Mouse (Mus musculus) mouse embryonic stem cell (cell line): ENCODE measurements around the gene Morc2a.

Experiments used
- in situ Hi-C, 2 experiments: fragments of 300-500 bp; cut with MboI; formaldehyde crosslinking; loops; 1 replicate in 1 of 2; 3 replicates in 1 of 2; pipeline ENCODE4 v1.14.3; 2019 to 2020; ENCODE audit warnings: low sequenced_read_pairs in 2 of 2, low pct_unique_long_range_greater_than_20kb in 1 of 2, mixed read lengths in 1 of 2; ENCODE audit not compliant: unreplicated experiment in 1 of 2

The Morc2a gene

GRCm38 (mm10) chr11:3676423-3676822, 27.4 kb downstream of the Morc2a start:
- in situ Hi-C loops, result no loop called here

- in situ Hi-C loops, result no loop called here
These were observed 28.2 kb downstream of the Morc2a start for GRCm38 (mm10) chr11:3677204-3677603.

GRCm38 (mm10) chr11:3679771-3680170, 30.8 kb downstream of the Morc2a start:
- in situ Hi-C loops, result no loop called here

GRCm38 (mm10) chr11:3683696-3684095, 34.7 kb downstream of the Morc2a start:
- in situ Hi-C loops, result no loop called here

GRCm38 (mm10) chr11:3684232-3684631, 35.2 kb downstream of the Morc2a start:
- in situ Hi-C loops, result no loop called here

- in situ Hi-C loops, result no loop called here
These were observed 35.9 kb downstream of the Morc2a start for GRCm38 (mm10) chr11:3684723-3685430.

- in situ Hi-C loops, result no loop called here
These were observed 36.4 kb downstream of the Morc2a start for GRCm38 (mm10) chr11:3685431-3685830.

- in situ Hi-C loops, result no loop called here
These were observed 37.3 kb downstream of the Morc2a start for GRCm38 (mm10) chr11:3686318-3686717.

GRCm38 (mm10) chr11:3686885-3687284, 37.9 kb downstream of the Morc2a start:
- in situ Hi-C loops, result no loop called here

DNA sequence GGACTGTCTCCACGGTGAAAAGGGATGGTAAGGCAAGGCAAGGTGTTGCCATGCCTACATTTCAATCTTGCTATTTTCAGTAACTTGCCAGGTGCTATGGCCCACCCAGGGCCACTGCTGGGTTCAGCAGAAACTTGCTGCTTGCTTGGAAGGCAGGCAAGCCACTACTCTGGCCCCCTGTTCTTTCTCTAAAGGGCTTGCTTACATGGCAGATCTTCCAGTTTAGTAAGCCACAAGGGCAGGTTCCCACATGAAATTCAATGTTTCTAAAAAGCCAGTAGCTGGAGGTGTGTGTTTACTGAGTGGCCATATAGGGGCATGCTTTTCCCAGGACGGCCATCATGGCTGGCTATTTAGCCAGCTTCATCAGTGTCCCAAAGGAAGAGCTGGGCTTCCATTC, 42.8 kb downstream of the Morc2a start:
- in situ Hi-C loops, result no loop called here

GRCm38 (mm10) chr11:3696086-3696616, 47.2 kb downstream of the Morc2a start:
- in situ Hi-C loops, result loop anchor here in 1 of 2 experiments (5.0 kb wide), 1 partner anchor 96 kb away; no protein-coding TSS in a partner anchor

DNA sequence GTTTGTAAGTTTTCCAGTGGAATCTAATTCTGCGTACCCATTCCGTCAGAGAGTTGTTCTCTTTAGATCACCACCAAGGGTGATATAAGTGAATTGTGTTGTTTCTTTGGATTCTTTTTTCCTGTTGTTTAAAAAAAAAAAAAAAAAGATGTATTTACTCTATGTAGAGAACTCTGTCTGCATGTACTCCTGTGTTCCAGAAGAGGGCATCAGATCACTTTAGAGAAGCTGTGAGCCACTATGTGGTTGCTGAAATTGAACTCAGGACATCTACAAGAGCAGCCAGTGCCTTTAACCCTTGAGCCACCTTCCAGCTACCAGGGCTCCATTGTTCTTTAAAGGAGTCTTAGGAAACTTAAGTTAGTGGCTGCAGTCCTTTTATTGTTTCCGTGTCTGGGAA, 48.5 kb downstream of the Morc2a start:
- in situ Hi-C loops, result loop anchor here in 1 of 2 experiments (5.0 kb wide), 1 partner anchor 95 kb away; no protein-coding TSS in a partner anchor

DNA sequence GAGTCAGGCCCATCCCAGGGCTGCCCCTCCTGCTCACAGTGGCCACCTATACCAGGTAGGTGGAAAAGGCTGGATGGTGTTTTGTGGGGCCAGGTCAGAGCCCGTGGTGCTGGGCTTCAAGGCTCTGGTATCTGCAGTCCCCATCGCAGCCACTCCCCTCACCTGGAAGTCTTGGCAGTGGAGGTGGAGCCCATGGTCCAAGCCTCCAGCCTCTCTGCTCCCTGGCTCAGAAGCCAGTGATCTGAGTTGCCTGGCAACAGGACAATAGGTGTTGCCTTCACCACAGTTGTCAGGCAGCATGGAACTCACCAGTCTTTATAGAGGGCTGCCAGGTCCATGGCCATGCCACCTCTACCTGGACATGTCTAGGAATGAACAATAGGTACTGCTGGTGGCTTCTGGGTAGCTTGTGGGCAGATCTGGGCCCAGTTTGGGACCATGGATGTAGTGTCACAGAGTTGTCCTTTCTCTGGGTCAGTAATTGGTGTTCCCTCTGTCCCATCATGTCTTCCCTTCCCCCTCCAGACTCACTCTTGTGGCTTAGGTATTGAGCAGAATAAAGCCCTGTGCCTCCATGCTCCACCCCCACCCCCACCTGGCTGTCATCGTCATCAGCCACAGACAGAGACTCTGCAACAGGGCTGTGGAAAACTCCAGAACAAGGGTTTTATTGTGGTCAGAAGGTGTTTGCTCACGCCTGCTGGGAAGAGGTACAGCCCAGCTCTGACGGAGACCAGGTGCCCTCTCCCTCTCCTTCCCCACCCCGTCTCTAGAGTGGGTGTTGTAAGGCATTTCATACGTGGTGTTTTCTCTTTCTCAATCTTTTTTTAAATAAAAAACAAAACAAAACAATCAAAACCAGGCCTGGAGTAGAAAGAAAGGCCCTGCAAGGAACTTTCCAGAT, 54.4 kb downstream of the Morc2a start:
- in situ Hi-C loops, result no loop called here

GRCm38 (mm10) chr11:3704404-3704803, 55.4 kb downstream of the Morc2a start:
- in situ Hi-C loops, result no loop called here

GRCm38 (mm10) chr11:3707057-3707456, 58.1 kb downstream of the Morc2a start:
- in situ Hi-C loops, result no loop called here

DNA sequence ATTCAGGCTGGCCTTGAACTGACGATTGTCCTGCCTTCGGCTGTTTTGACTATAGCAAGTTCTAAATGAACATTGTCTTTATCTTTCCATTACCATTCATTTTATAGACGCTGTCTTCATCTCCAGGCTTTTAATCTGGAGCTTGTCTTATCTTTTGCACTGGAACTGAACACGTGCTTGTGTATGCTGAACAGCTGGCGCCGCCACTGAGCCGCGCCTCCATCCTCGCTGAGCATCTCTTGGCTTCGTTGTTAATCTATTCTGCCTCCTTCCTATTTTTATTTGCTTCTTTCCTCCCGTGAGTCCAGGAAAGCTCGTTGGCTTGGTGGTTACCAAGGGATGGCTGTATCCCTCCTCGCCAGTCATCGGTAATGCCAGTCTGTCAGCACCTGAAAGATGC, 61.2 kb downstream of the Morc2a start:
- in situ Hi-C loops, result no loop called here

GRCm38 (mm10) chr11:3714486-3714885, 65.5 kb downstream of the Morc2a start:
- in situ Hi-C loops, result no loop called here

- in situ Hi-C loops, result no loop called here
These were observed 67.7 kb downstream of the Morc2a start for GRCm38 (mm10) chr11:3716662-3717061.

- in situ Hi-C loops, result no loop called here
These were observed 73.0 kb downstream of the Morc2a start for GRCm38 (mm10) chr11:3722036-3722435.
